Mouse (Mus musculus): ENCODE results near the gene Terb2. TPM values are rescaled to one million over a fixed set of nuclear protein-coding genes. Genes with fewer than 3 reads are reported as not detected.

Gene Terb2
- polyA plus RNA-seq (2016; fragmentation: Nextera tagmentation; extraction: Ambion mirVana): not detected in 2 replicates

- no peak for ATAC-seq (ENCODE audit: low FRiP score)
- Histone ChIP-seq H3K4me1 (no peaks in the 10 kb centered on the region), H3K9me3 (no peaks in the 10 kb centered on the region), H3K36me3 (replicated peaks) (no peaks in the 10 kb centered on the region), H3K27me3 (no peaks in the 10 kb centered on the region; the same call in 1 of the 2 replicates), H3K4me2 (no peak within 1 kb of the TSS), H3K27ac (no peak within 1 kb of the TSS), H3K9ac (no peak within 1 kb of the TSS), H3K4me3 (replicated peaks) (no peak within 1 kb of the TSS)
- WGBS: 82% methylated on average over 17 of the region's 17 CpGs
These were observed at the start of gene Terb2, which contains the start of gene Patl2 for GRCm38 (mm10) chr2:122186106-122186505. TSS of gene Terb2 (plus strand) at chr2:122186272. TSS of gene Patl2 (minus strand) at chr2:122186189.

GRCm38 (mm10) chr2:122137839-122138465 lies 48.1 kb upstream of the Terb2 start:
- H3K9ac ChIP-seq: no peak overlapping the region
- no peaks in the 10 kb centered on the region for H3K27me3 ChIP-seq
- WGBS: 71% methylated on average over 5 of the region's 5 CpGs
- H3K4me2 ChIP-seq: no peak overlapping the region
- H3K4me1 ChIP-seq: no peaks in the 10 kb centered on the region
- no peaks in the 10 kb centered on the region for H3K36me3 ChIP-seq (replicated peaks)
- H3K9me3 ChIP-seq: no peaks in the 10 kb centered on the region
- no peak overlapping the region for H3K27ac ChIP-seq
- no peak for ATAC-seq (ENCODE audit: low FRiP score)
- H3K4me3 ChIP-seq (replicated peaks): no peak overlapping the region

- H3K4me1 ChIP-seq: no peaks in the 10 kb centered on the region
- no peak overlapping the region for H3K4me3 ChIP-seq (replicated peaks)
- WGBS: 88% methylated on average over 2 of the region's 2 CpGs
- no peaks in the 10 kb centered on the region; the same call in 1 of the 2 replicates for H3K27me3 ChIP-seq
- no peak overlapping the region for H3K4me2 ChIP-seq
- H3K9me3 ChIP-seq: no peaks in the 10 kb centered on the region
- no peak for ATAC-seq (ENCODE audit: low FRiP score)
- no peaks in the 10 kb centered on the region for H3K36me3 ChIP-seq (replicated peaks)
- H3K9ac ChIP-seq: no peak overlapping the region
- H3K27ac ChIP-seq: no peak overlapping the region
These were observed 45.3 kb upstream of the Terb2 start for GRCm38 (mm10) chr2:122140815-122141214.

GRCm38 (mm10) chr2:122141332-122141967 lies 44.6 kb upstream of the Terb2 start:
- 81% methylated on average over 5 of the region's 5 CpGs for WGBS
- Histone ChIP-seq H3K27ac (no peak overlapping the region), H3K9ac (no peak overlapping the region), H3K4me2 (no peak overlapping the region), H3K4me3 (replicated peaks) (no peak overlapping the region), H3K9me3 (no peaks in the 10 kb centered on the region), H3K36me3 (replicated peaks) (no peaks in the 10 kb centered on the region), H3K4me1 (no peaks in the 10 kb centered on the region), H3K27me3 (no peaks in the 10 kb centered on the region; the same call in 1 of the 2 replicates)
- ATAC-seq (ENCODE audit: low FRiP score): no peak

- Histone ChIP-seq H3K4me3 (replicated peaks) (no peak overlapping the region), H3K9me3 (no peaks in the 10 kb centered on the region), H3K36me3 (replicated peaks) (no peaks in the 10 kb centered on the region), H3K9ac (no peak overlapping the region), H3K27ac (no peak overlapping the region), H3K4me1 (0 out of 2 replicates have a peak, but pooled peaks cover 4% of the 10 kb centered on the region), H3K4me2 (no peak overlapping the region), H3K27me3 (no peaks in the 10 kb centered on the region; the same call in 1 of the 2 replicates)
- WGBS: 87% methylated on average over 3 of the region's 3 CpGs
- ATAC-seq (ENCODE audit: low FRiP score): no peak
These were observed 43.0 kb upstream of the Terb2 start for GRCm38 (mm10) chr2:122143111-122143510.

- Histone ChIP-seq H3K9me3 (no peaks in the 10 kb centered on the region), H3K36me3 (replicated peaks) (no peaks in the 10 kb centered on the region), H3K27ac (no peak overlapping the region), H3K4me1 (peaks cover 10% of the 10 kb centered on the region), H3K4me3 (replicated peaks) (no peak overlapping the region), H3K4me2 (no peak overlapping the region), H3K27me3 (peaks cover 3% of the 10 kb centered on the region; the same call in 1 of the 2 replicates), H3K9ac (no peak overlapping the region)
- ATAC-seq (ENCODE audit: low FRiP score): no peak
- WGBS: 67% methylated on average over 4 of the region's 4 CpGs
These were observed 40.3 kb upstream of the Terb2 start for GRCm38 (mm10) chr2:122145756-122146155.

GRCm38 (mm10) chr2:122146687-122147086 lies 39.4 kb upstream of the Terb2 start:
- 82% methylated on average over 6 of the region's 6 CpGs for WGBS
- H3K4me2 ChIP-seq: no peak overlapping the region

GRCm38 (mm10) chr2:122147508-122148241 lies 38.4 kb upstream of the Terb2 start, which contains the start of gene B2m:
TSS of gene B2m (plus strand) at chr2:122147686.
- H3K27me3 ChIP-seq: peaks cover 3% of the 10 kb centered on the region; the same call in 1 of the 2 replicates
- H3K9me3 ChIP-seq: no peaks in the 10 kb centered on the region
- ATAC-seq (ENCODE audit: low FRiP score): peak; percentile 98
- H3K4me2 ChIP-seq: peak within 1 kb of the TSS; percentile 75
- H3K4me3 ChIP-seq (replicated peaks): peak within 1 kb of the TSS; percentile 55
- H3K27ac ChIP-seq: 0 out of 2 replicates have a peak within 1 kb of the TSS, but pooled peaks have one; percentile 5
- WGBS: under 1% methylated on average over 40 of the region's 40 CpGs
- peaks cover 10% of the 10 kb centered on the region for H3K4me1 ChIP-seq
- H3K9ac ChIP-seq: peak within 1 kb of the TSS; percentile 73
- H3K36me3 ChIP-seq (replicated peaks): no peaks in the 10 kb centered on the region; the same call in 1 of the 2 replicates

More at GRCm38 (mm10) chr2:122146687-122147086, 39.4 kb upstream of the Terb2 start:
- no peak overlapping the region for H3K27ac ChIP-seq
- H3K9ac ChIP-seq: no peak overlapping the region
- H3K27me3 ChIP-seq: peaks cover 3% of the 10 kb centered on the region; the same call in 1 of the 2 replicates
- peaks cover 10% of the 10 kb centered on the region for H3K4me1 ChIP-seq
- H3K9me3 ChIP-seq: no peaks in the 10 kb centered on the region
- H3K4me3 ChIP-seq (replicated peaks): no peak overlapping the region
- H3K36me3 ChIP-seq (replicated peaks): no peaks in the 10 kb centered on the region; the same call in 1 of the 2 replicates
- ATAC-seq (ENCODE audit: low FRiP score): no peak

GRCm38 (mm10) chr2:122148242-122148917 lies 37.7 kb upstream of the Terb2 start:
- Histone ChIP-seq H3K4me2 (peak overlapping the region; percentile 75), H3K4me1 (peaks cover 10% of the 10 kb centered on the region), H3K36me3 (replicated peaks) (no peaks in the 10 kb centered on the region; the same call in 1 of the 2 replicates), H3K27ac (no peak overlapping the region), H3K9me3 (no peaks in the 10 kb centered on the region), H3K4me3 (replicated peaks) (peak overlapping the region; percentile 55), H3K9ac (peak overlapping the region; percentile 73), H3K27me3 (peaks cover 3% of the 10 kb centered on the region; the same call in 1 of the 2 replicates)
- ATAC-seq (ENCODE audit: low FRiP score): no peak
- 40% methylated on average over 18 of the region's 18 CpGs for WGBS

GRCm38 (mm10) chr2:122149316-122149715 lies 36.8 kb upstream of the Terb2 start:
- H3K4me1 ChIP-seq: peaks cover 10% of the 10 kb centered on the region
- H3K27me3 ChIP-seq: peaks cover 3% of the 10 kb centered on the region; the same call in 1 of the 2 replicates
- H3K36me3 ChIP-seq (replicated peaks): no peaks in the 10 kb centered on the region; the same call in 1 of the 2 replicates
- 87% methylated on average over 6 of the region's 6 CpGs for WGBS
- no peak overlapping the region for H3K4me2 ChIP-seq
- H3K9ac ChIP-seq: no peak overlapping the region
- no peak for ATAC-seq (ENCODE audit: low FRiP score)
- no peak overlapping the region for H3K4me3 ChIP-seq (replicated peaks)
- H3K27ac ChIP-seq: no peak overlapping the region
- no peaks in the 10 kb centered on the region for H3K9me3 ChIP-seq

- Histone ChIP-seq H3K9ac (no peak overlapping the region), H3K4me1 (peaks cover 10% of the 10 kb centered on the region), H3K9me3 (no peaks in the 10 kb centered on the region), H3K36me3 (replicated peaks) (no peaks in the 10 kb centered on the region; the same call in 1 of the 2 replicates), H3K27ac (no peak overlapping the region), H3K27me3 (peaks cover 3% of the 10 kb centered on the region; the same call in 1 of the 2 replicates), H3K4me2 (no peak overlapping the region), H3K4me3 (replicated peaks) (no peak overlapping the region)
- 93% methylated on average over 3 of the region's 3 CpGs for WGBS
- no peak for ATAC-seq (ENCODE audit: low FRiP score)
These were observed 36.4 kb upstream of the Terb2 start for GRCm38 (mm10) chr2:122149716-122150115.
